Mouse (Mus musculus) cerebellum, postnatal 14 days (tissue): ENCODE results near the gene Ralgps1.

ENCODE experiments used
- DNase-seq, 2 experiments: peaks; one replicate each; pipeline ENCODE4 v3.0.0; 2021; ENCODE audit warnings: mixed read lengths in 2 of 2

Gene Ralgps1

GRCm38 (mm10) chr2:33208134-33208533 is 163.2 kb downstream of the Ralgps1 start:
- DNase-seq = no peak

- no peak for DNase-seq
These were observed 164.2 kb downstream of the Ralgps1 start for GRCm38 (mm10) chr2:33207069-33207468.

DNA sequence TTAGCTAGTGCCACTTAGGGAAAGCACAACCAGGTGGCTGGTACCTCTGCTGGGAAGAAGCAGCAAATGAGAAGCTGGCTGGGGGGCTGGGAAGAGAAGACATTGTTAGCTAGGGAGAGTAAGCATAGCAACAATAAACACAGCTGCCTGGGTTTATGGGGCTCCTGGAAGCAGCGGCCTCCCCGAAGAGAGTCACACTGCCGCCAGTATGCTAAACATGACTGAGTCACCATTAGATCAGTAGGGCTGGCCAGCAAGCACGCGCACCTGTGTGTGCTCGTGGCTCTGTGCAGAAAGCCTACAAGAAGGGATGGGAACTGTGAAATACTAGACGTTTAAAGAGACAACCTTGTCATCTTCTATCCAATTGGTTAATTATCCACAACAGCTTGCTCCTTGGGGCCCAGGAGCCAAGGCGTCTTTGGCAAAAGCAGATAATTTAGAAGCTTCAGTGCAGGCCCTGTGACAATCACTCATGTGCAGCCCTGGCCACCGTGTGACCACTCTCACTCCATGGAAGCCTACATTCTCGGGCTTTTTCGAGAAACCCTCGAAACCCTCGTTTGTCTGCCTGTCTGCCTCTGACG is 165.3 kb downstream of the Ralgps1 start:
- DNase-seq = no peak

DNA sequence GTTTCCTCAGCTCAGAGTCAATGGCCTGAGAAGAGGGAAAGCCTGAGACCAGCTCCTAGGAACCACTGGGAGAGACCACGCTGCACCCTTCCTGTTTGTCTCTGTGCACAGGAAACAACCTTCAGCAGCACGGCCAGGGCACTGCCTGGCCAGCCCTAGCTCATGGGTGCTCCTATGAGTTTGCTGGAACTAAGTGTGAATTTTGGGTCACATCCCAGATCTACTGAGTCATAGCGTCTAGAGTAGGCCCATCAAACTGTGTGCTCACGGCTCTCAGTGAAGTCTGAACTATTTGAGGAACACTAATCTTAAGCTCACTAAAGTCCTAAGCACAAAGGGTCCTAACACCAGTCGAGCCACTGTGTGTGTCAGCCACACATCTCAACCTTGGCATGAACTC is 166.3 kb downstream of the Ralgps1 start:
- no peak for DNase-seq

DNA sequence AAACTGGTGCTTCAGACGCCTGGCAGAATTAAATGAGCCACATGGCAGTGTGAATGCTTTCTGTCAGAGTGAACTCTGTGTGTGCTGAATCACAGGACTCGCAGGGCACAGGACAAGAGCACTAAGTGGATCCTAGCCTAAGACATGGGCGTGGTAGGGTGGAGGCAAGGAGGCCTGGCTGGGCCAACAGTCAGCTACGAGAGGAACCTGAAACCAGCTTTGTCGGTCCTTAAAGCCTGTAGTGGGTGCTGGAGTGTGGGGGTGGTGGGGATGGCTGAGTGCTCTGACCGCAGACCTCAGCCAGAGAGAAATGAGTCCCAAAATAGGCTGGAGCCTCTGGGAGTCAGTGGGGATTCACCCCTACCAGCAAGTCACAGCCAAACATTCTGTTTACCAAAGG is 168.0 kb downstream of the Ralgps1 start:
- no peak for DNase-seq

- peak; percentile 41 to 53 for DNase-seq
These were observed 170.8 kb downstream of the Ralgps1 start for GRCm38 (mm10) chr2:33200368-33201068.

GRCm38 (mm10) chr2:33189976-33190375 is 181.3 kb downstream of the Ralgps1 start:
- DNase-seq = no peak

DNA sequence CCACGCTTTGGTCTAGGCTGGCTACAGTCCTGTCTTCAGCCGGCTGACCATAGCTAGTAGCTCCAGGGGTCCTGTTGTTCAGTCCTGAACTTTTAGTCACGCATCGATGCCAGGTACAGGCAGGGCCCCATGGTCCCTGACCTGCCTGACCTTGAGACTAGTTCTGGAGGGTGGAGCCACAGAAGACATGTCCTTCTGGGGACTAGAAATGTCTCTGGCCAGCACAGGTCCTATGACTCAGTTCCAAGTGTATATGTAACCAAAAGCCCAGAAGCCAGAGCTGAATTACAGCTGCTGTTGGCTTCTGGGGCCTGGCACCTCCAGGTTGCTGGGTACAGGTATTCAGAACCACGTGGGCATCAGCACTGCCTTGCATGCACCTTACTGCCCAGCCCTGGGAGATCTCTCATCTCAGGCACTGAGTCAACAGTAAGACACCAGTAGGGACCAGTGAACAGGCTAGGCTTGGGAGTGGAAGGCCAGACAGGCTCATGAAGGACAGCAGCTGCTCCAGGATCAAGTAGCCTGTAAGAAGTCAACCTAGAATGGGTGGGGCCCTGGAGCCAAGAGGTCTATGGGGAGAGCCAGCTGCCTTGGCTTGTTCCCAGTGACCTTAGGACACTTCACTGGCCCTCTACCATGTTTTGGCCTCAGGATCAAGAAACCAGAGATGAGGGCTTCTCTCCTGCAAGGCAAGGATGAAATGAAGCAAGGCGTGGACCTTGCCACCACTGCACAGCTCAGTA is 182.2 kb downstream of the Ralgps1 start:
- DNase-seq = no peak

- peak in 1 of 2 experiments; percentile 48 for DNase-seq
These were observed 183.4 kb downstream of the Ralgps1 start for GRCm38 (mm10) chr2:33187874-33188273.

GRCm38 (mm10) chr2:33186505-33186904 is 184.8 kb downstream of the Ralgps1 start:
- DNase-seq = no peak

DNA sequence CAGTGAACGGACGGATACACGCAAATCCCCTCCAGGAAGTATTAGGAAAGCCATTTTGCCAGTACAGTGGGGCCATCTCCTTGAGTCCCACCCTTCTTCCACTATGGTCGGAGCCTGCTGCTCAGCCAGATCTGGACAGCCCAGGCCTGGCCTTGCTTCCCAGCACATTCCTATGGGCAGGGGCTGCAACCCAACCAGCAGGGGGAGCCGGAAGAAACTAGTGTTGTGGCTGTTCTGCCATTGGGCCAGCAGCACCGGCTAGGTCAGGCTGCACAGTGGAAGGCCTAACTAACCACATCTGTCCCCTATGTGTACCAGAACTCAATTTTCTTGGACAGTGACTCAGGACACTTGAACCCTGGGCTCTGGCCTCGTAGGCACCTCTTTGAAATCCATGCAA is 186.0 kb downstream of the Ralgps1 start:
- DNase-seq = peak in 1 of 2 experiments; percentile 52

DNA sequence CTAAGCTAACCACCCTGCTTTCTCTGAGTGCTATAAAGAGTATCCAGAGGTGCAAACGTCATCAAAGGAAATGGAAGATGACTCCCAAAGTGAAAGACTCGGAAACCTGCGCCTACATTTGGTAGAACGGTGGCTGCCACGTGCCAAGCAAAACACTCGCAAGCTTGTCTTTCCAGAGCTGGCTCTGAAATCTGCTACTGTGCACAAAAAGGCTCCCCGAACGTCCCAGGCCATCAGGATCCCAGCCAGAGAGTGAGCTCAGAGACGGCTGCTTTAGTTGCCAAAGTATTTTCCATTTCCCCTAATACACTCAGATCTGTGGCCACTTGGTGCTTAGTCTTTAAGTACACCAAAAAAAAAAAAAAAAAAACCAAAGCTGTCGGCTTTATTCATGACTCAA is 186.6 kb downstream of the Ralgps1 start:
- DNase-seq = no peak

GRCm38 (mm10) chr2:33183321-33183720 is 188.0 kb downstream of the Ralgps1 start:
- no peak for DNase-seq

GRCm38 (mm10) chr2:33179930-33180630 is 191.2 kb downstream of the Ralgps1 start:
- no peak for DNase-seq

GRCm38 (mm10) chr2:33179171-33179929 is 191.9 kb downstream of the Ralgps1 start:
- DNase-seq = peak in 1 of 2 experiments; percentile 43

GRCm38 (mm10) chr2:33178243-33178932 is 192.9 kb downstream of the Ralgps1 start:
- peak; percentile 83 to 88 for DNase-seq

DNA sequence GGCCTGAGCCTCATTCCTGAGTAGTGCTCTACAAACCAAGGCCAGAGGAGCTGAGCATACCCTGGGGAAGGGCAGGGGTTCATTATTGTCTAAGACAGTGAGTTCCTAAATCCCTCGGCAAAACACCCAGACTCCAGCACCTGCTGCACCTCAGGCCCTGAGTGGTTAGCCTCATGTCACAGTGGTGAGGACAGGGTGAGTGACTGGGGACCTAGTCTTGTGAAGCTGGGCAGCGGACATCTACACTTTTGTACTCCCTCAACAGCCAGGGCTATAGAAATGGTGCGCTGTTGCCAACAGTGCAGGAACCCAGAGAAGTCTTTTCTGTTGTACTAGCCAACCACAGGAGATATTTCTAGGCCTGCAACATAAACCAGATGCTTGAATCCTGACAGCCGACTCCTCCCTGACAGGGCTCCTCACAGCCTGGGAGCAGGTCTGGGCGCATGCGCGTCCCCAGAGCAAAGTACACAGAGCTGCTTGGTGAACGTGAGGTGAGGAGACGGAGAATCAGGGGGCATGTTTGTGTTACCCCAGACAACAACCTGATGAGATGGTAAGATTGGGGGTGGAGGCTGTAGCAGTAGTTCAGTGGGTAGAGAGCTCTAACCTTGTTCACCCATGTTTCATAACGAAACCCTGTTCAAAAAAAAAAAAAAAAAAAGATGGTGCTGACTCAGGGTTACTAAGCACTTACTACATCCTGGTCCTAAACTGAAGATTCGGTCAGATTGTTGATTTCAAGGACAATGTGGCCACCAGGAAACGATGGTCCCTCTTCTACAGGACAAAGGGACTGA is 193.6 kb downstream of the Ralgps1 start:
- no peak for DNase-seq

DNA sequence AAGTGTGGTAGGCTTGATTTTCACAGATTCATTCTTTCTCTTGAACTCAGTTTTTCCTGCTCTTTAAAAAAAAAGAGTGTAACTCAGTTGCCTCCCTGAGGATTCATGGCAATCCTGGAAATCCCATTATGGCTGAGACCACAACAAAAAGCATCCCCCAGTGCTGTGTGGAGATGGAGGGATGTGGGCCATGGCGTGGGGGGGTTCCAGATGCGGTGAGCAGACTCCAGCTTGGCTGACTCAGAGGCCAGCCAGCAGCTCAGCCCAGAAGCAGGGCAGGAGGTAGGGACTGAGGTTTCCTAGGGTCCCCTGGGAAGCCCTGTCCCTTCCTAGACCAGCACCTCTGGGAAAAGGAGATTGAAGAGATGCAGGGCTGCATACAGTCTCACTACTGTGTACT is 194.4 kb downstream of the Ralgps1 start:
- no peak for DNase-seq

DNA sequence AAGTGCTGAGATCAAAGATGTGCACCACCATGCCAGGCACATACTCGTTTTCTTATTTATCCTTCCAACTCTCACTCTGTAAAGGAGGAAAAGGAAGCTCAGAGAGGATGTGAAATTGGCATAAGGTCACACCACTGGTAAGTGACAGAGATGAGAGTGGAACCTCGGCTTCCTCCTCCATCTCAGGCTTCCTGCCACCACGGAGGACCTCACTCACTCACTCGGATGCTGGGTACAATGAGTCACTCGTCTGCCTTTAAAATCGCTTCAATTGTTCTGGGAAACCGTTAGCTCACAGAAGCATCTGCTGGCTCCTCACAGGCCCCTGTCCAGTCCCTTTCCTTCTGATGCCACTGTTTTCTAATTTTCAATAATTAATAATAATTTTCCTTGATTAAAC is 194.8 kb downstream of the Ralgps1 start:
- DNase-seq = no peak

GRCm38 (mm10) chr2:33173686-33174085 is 197.6 kb downstream of the Ralgps1 start:
- no peak for DNase-seq

DNA sequence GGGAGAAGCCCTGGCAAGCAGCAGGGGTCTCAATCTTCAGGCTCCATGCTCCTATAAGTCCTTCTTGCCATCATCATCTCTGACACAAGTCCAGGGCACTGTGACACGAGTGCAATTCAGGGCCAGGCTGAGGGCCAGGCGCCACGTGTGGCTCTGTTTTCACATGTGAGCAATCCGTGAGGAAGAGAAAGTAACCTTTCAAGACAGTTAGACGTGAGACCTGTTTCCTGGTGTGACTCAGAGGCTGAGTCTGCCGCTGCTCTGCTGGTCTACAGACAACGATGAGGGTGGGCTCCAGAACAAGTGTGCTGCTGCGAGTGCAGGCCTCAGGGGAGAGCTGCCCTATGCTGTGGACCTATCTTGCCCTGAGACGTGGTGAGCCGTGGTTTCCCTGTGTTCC is 198.2 kb downstream of the Ralgps1 start:
- DNase-seq = no peak
